ENCODE assay signal across 16 mouse cellular contexts in genomic region chr1:80389518-80389917, GRCm38 (mm10). TPM values are rescaled to one million over a fixed set of nuclear protein-coding genes. Genes with fewer than 3 reads are reported as not detected.
DNase-seq lines count a peak whose midpoint lies in the region; ATAC-seq and TF ChIP-seq lines count a peak whose summit lies in the region.
"Had no signal": no experiment of that assay in that cellular context is flagged by ENCODE, and none has a peak within 500 bp of the region (broad histone marks: within the 10 kb centered on the region; RNA-seq: fewer than 3 reads in every experiment).

No protein-coding gene starts in this region.

- DNase-seq in spleen, adult 2 months (ENCODE audit: low read depth in 1 of 2, low spot score in 2 of 2): peak in 1 of 2 experiments; percentile 38
- DNase-seq in spleen, postnatal 4 days (ENCODE audit: low spot score in 2 of 2): no peak
- no peak for DNase-seq in adrenal gland, postnatal 4 days (ENCODE audit: low spot score in 2 of 2)
- no peak for DNase-seq in ovary, adult 18-20 months (ENCODE audit: low spot score)
- DNase-seq in adrenal gland, postnatal 14 days: no peak
- DNase-seq: adrenal gland, postnatal 10 days; cerebellum, adult 11 months; heart, postnatal 36 days; right cerebral cortex, postnatal 14 days had no signal

- no peak for TF ChIP-seq POLR2A in spleen, adult 2 months (IDR thresholded peaks at IDR 0.05; ENCODE audit: low read depth, low read length)
- TF ChIP-seq POLR2A in bone marrow, adult 2 months (IDR thresholded peaks at IDR 0.05; ENCODE audit: borderline replicate concordance, control insufficient read depth, low read depth, low read length): no peak

- no peaks in the 10 kb centered on the region for H3K36me3 ChIP-seq in spleen, adult 2 months (ENCODE audit: control insufficient read depth, insufficient read depth, low read length)
- H3K36me3 ChIP-seq: heart, embryonic 10.5 days; limb, embryonic 12.5 days; liver, embryonic 15.5 days had no signal

- peak overlapping the region; percentile 70; the same call in 1 of the 2 replicates for H3K27ac ChIP-seq in spleen, adult 2 months (ENCODE audit: insufficient read depth, low read length)
- H3K27ac ChIP-seq in bone marrow, adult 2 months (ENCODE audit: control insufficient read depth, insufficient read depth, low read depth, low read length, poor library complexity): peak overlapping the region; percentile 45; the same call in 1 of the 2 replicates
- H3K27ac ChIP-seq: heart, embryonic 10.5 days; limb, embryonic 12.5 days; liver, embryonic 15.5 days had no signal

- ATAC-seq in megakaryocyte progenitor cell, adult 5-6 weeks (replicated peaks; ENCODE audit: poor library complexity): peak; percentile 44; the same call in 1 of the 2 replicates
- ATAC-seq: forebrain, embryonic 14.5 days had no signal

- no peak overlapping the region for H3K4me3 ChIP-seq in spleen, adult 2 months (ENCODE audit: extremely low read depth, insufficient read depth, insufficient read length)
- H3K4me3 ChIP-seq in bone marrow, adult 2 months (replicated peaks; ENCODE audit: control insufficient read depth, low read depth, low read length): no peak overlapping the region
- H3K4me3 ChIP-seq: heart, embryonic 10.5 days; limb, embryonic 12.5 days; liver, embryonic 15.5 days; megakaryocyte, embryonic 14.5 days had no signal

- no peak for TF ChIP-seq CTCF in spleen, adult 2 months (IDR thresholded peaks at IDR 0.05; ENCODE audit: extremely low read depth, insufficient read depth, insufficient read length, insufficient replicate concordance)
- TF ChIP-seq CTCF in bone marrow, adult 2 months (IDR thresholded peaks at IDR 0.05; ENCODE audit: control insufficient read depth, insufficient read depth, low read length): no peak

- H3K27me3 ChIP-seq in spleen, adult 2 months (ENCODE audit: control insufficient read depth, insufficient read depth, low read length): no peaks in the 10 kb centered on the region
- H3K27me3 ChIP-seq: limb, embryonic 12.5 days; liver, embryonic 15.5 days; megakaryocyte, embryonic 14.5 days had no signal

- H3K4me1 ChIP-seq in spleen, adult 2 months (ENCODE audit: control insufficient read depth, insufficient read depth, insufficient read length): peaks cover 3% of the 10 kb centered on the region; the same call in 1 of the 2 replicates
- H3K4me1 ChIP-seq in bone marrow, adult 2 months (ENCODE audit: control insufficient read depth, insufficient read depth, low read length): no peaks in the 10 kb centered on the region; the same call in none of the 2 replicates
- H3K4me1 ChIP-seq: heart, embryonic 10.5 days; limb, embryonic 12.5 days; liver, embryonic 15.5 days had no signal

- 12% methylated on average over 7 of the region's 7 CpGs for WGBS in spleen, adult 2 months
- 11% methylated on average over 7 of the region's 7 CpGs for WGBS in bone marrow, adult 2 months

RNA-seq across cellular contexts. Expression of gene Cul3, which starts 49.2 kb away (rescaled TPM):
- 4.5 and 5.4 TPM in 2 replicates for polyA plus RNA-seq in spleen, adult 2 months (2012; rRNA removed)
- polyA plus RNA-seq in bone marrow, adult 2 months (2011; ENCODE audit: insufficient read depth, insufficient read length, low replicate concordance, missing spikeins): 29.7 and 48.5 TPM in 2 replicates
- 142 and 174 TPM in 2 replicates for total RNA-seq in megakaryocyte progenitor cell, adult 5-6 weeks (2015)
- 274 and 330 TPM in 2 replicates for total RNA-seq in megakaryocyte progenitor cell, adult 5-6 weeks (2017)
- 100 to 1,000 TPM; 113 to 117 TPM for total RNA-seq in adrenal gland, postnatal 4 days (2021)
- 112 and 119 TPM in 2 replicates for total RNA-seq in adrenal gland, postnatal 14 days (2021)
